9 mouse cellular contexts compared by ENCODE assay signal in genomic region chr13:56132326-56132936, GRCm38 (mm10). TPM values are rescaled to one million over a fixed set of nuclear protein-coding genes. Genes with fewer than 3 reads are reported as not detected.
A peak's percentile ranks its signal among the peaks of the same experiment; 100 is the strongest.
DNase-seq lines count a peak whose midpoint lies in the region; ATAC-seq and TF ChIP-seq lines count a peak whose summit lies in the region.
"Had no signal": no experiment of that assay in that cellular context is flagged by ENCODE, and none has a peak within 500 bp of the region (broad histone marks: within the 10 kb centered on the region; RNA-seq: fewer than 3 reads in every experiment).

No protein-coding gene starts in this region.

- no peak for DNase-seq in kidney, postnatal 0 days (ENCODE audit: low spot score)
- DNase-seq in kidney, adult 11 months: no peak
- DNase-seq in c-Kit-positive CD71-negative TER-119-negative erythroid progenitor cells, embryonic 14.5 days (ENCODE audit: low read depth): peak; percentile 42
- DNase-seq in thymus, postnatal 0 days (ENCODE audit: low spot score): peak; percentile 69
- DNase-seq in urinary bladder, adult 18-20 months (ENCODE audit: low spot score in 2 of 2): no peak
- DNase-seq in cerebellum, postnatal 4 days (ENCODE audit: low spot score in 2 of 2): no peak
- DNase-seq: cerebellum, postnatal 25 days; right cerebral cortex, postnatal 4 days had no signal

- H3K27me3 ChIP-seq in kidney, postnatal 0 days (ENCODE audit: insufficient read depth, low read length): no peaks in the 10 kb centered on the region
- no peaks in the 10 kb centered on the region for H3K27me3 ChIP-seq in liver, embryonic 12.5 days (replicated peaks)

- no peak overlapping the region for H3K27ac ChIP-seq in kidney, postnatal 0 days
- H3K27ac ChIP-seq in liver, embryonic 12.5 days: no peak overlapping the region

- no peak overlapping the region for H3K9ac ChIP-seq in kidney, postnatal 0 days (ENCODE audit: low read depth, low read length)
- no peak overlapping the region for H3K9ac ChIP-seq in liver, embryonic 12.5 days

- H3K4me3 ChIP-seq in kidney, postnatal 0 days (replicated peaks; ENCODE audit: low read depth, low read length): no peak overlapping the region
- H3K4me3 ChIP-seq in liver, embryonic 12.5 days: no peak overlapping the region

- no peak for TF ChIP-seq CTCF in kidney, postnatal 0 days (IDR thresholded peaks at IDR 0.05; ENCODE audit: low read depth)

- no peak for ATAC-seq in kidney, postnatal 0 days (replicated peaks; ENCODE audit: low FRiP score, low read depth)
- ATAC-seq in liver, embryonic 12.5 days: no peak

- H3K9me3 ChIP-seq in kidney, postnatal 0 days (replicated peaks; ENCODE audit: low read length): no peaks in the 10 kb centered on the region
- H3K9me3 ChIP-seq in liver, embryonic 12.5 days (replicated peaks): no peaks in the 10 kb centered on the region

- peak overlapping the region; percentile 94; the same call in 1 of the 2 replicates for H3K4me2 ChIP-seq in kidney, postnatal 0 days (ENCODE audit: low read length)
- H3K4me2 ChIP-seq in liver, embryonic 12.5 days: peak overlapping the region; percentile 95

- peaks cover 26% of the 10 kb centered on the region for H3K4me1 ChIP-seq in kidney, postnatal 0 days (replicated peaks; ENCODE audit: insufficient read depth, low read length)
- H3K4me1 ChIP-seq in liver, embryonic 12.5 days: peaks cover 40% of the 10 kb centered on the region

- peaks cover 10% of the 10 kb centered on the region for H3K36me3 ChIP-seq in kidney, postnatal 0 days (ENCODE audit: insufficient read depth, low read length)
- peaks cover 30% of the 10 kb centered on the region for H3K36me3 ChIP-seq in liver, embryonic 12.5 days

- 52% methylated on average over 11 of the region's 11 CpGs for WGBS in kidney, postnatal 0 days
- WGBS in liver, embryonic 12.5 days (ENCODE audit: insufficient replicate concordance): 55% methylated on average over 11 of the region's 11 CpGs

RNA-seq across cellular contexts. Expression of gene H2afy, which starts 3.7 kb away (rescaled TPM):
- polyA plus RNA-seq in kidney, postnatal 0 days (2015; fragmentation: Nextera tagmentation; extraction: Ambion mirVana): 263 and 267 TPM in 2 replicates
- 162 and 164 TPM in 2 replicates for polyA plus RNA-seq in liver, embryonic 12.5 days (2016; fragmentation: Nextera tagmentation; extraction: Ambion mirVana)
- polyA plus RNA-seq in thymus, postnatal 0 days (2015; fragmentation: Nextera tagmentation; extraction: Ambion mirVana): 439 and 462 TPM in 2 replicates

RNA-seq across cellular contexts. Expression of gene Tifab, which starts 46.3 kb away (rescaled TPM):
- 1.6 and 2.0 TPM in 2 replicates for polyA plus RNA-seq in kidney, postnatal 0 days (2015; fragmentation: Nextera tagmentation; extraction: Ambion mirVana)
- 4.7 and 5.0 TPM in 2 replicates for polyA plus RNA-seq in liver, embryonic 12.5 days (2016; fragmentation: Nextera tagmentation; extraction: Ambion mirVana)
- 4.8 and 5.4 TPM in 2 replicates for polyA plus RNA-seq in thymus, postnatal 0 days (2015; fragmentation: Nextera tagmentation; extraction: Ambion mirVana)

Comparison
In these comparisons a context has a peak if more than half of its experiments do, and no peak if none do; other contexts are left out.
1. DNase-seq: peak in c-Kit-positive CD71-negative TER-119-negative erythroid progenitor cells, embryonic 14.5 days (single experiment) and thymus, postnatal 0 days (single experiment); none in kidney, postnatal 0 days (single experiment), kidney, adult 11 months (single experiment), urinary bladder, adult 18-20 months (0 of 2) and cerebellum, postnatal 4 days (0 of 2).